ENCODE assay signal across 12 mouse cellular contexts in genomic region chr12:79806990-79807389, GRCm38 (mm10).
DNase-seq lines count a peak whose midpoint lies in the region; ATAC-seq lines count a peak whose summit lies in the region.
"Had no signal": no experiment of that assay in that cellular context is flagged by ENCODE, and none has a peak within 500 bp of the region (broad histone marks: within the 10 kb centered on the region; RNA-seq: fewer than 3 reads in every experiment).

No protein-coding gene starts in this region.

- H3K27me3 ChIP-seq in heart, embryonic 13.5 days (replicated peaks) = no peaks in the 10 kb centered on the region
- no peaks in the 10 kb centered on the region for H3K27me3 ChIP-seq in embryonic facial prominence, embryonic 11.5 days (ENCODE audit: control insufficient read depth, insufficient read depth, low read length)
- H3K27me3 ChIP-seq in hindbrain, embryonic 13.5 days = 0 out of 2 replicates have a peak, but pooled peaks cover 8% of the 10 kb centered on the region
- H3K27me3 ChIP-seq in midbrain, embryonic 15.5 days (replicated peaks) = no peaks in the 10 kb centered on the region

- no peak for DNase-seq in heart, adult 8-10 months (ENCODE audit: low spot score)
- DNase-seq in embryonic facial prominence, embryonic 11.5 days (ENCODE audit: low spot score) = no peak
- no peak for DNase-seq in left cerebral cortex, adult 11 months (ENCODE audit: low spot score)
- no peak for DNase-seq in embryo, embryonic 9.5 days (ENCODE audit: extremely low spot score)
- DNase-seq in B cell, adult 2 months = no peak
- DNase-seq: cerebellum, postnatal 36 days; kidney, postnatal 10 days; lung, adult 18-20 months; thymus, postnatal 4 days had no signal

- H3K4me1 ChIP-seq in heart, embryonic 13.5 days = peaks cover 20% of the 10 kb centered on the region
- H3K4me1 ChIP-seq in embryonic facial prominence, embryonic 11.5 days (ENCODE audit: control insufficient read depth, insufficient read depth, low read length) = peaks cover 9% of the 10 kb centered on the region
- H3K4me1 ChIP-seq in hindbrain, embryonic 13.5 days (replicated peaks) = peaks cover 35% of the 10 kb centered on the region
- peaks cover 24% of the 10 kb centered on the region for H3K4me1 ChIP-seq in midbrain, embryonic 15.5 days

- no peaks in the 10 kb centered on the region for H3K9me3 ChIP-seq in heart, embryonic 13.5 days
- no peaks in the 10 kb centered on the region for H3K9me3 ChIP-seq in embryonic facial prominence, embryonic 11.5 days (replicated peaks; ENCODE audit: control insufficient read depth, low read length)
- H3K9me3 ChIP-seq in hindbrain, embryonic 13.5 days = no peaks in the 10 kb centered on the region
- H3K9me3 ChIP-seq in midbrain, embryonic 15.5 days = no peaks in the 10 kb centered on the region

- peak overlapping the region; percentile 45; the same call in 1 of the 2 replicates for H3K27ac ChIP-seq in heart, embryonic 13.5 days (replicated peaks)
- H3K27ac ChIP-seq in embryonic facial prominence, embryonic 11.5 days (replicated peaks; ENCODE audit: low read depth, low read length) = no peak overlapping the region
- peak overlapping the region; percentile 48; the same call in 1 of the 2 replicates for H3K27ac ChIP-seq in hindbrain, embryonic 13.5 days
- H3K27ac ChIP-seq in midbrain, embryonic 15.5 days = peak overlapping the region; percentile 65

- H3K36me3 ChIP-seq in heart, embryonic 13.5 days = no peaks in the 10 kb centered on the region
- H3K36me3 ChIP-seq in embryonic facial prominence, embryonic 11.5 days (replicated peaks; ENCODE audit: control insufficient read depth, insufficient read depth, low read depth, low read length) = no peaks in the 10 kb centered on the region
- no peaks in the 10 kb centered on the region for H3K36me3 ChIP-seq in hindbrain, embryonic 13.5 days
- no peaks in the 10 kb centered on the region for H3K36me3 ChIP-seq in midbrain, embryonic 15.5 days (replicated peaks)

- peak overlapping the region; percentile 54 for H3K4me2 ChIP-seq in heart, embryonic 13.5 days
- no peak overlapping the region for H3K4me2 ChIP-seq in embryonic facial prominence, embryonic 11.5 days (ENCODE audit: low read depth, low read length)
- no peak overlapping the region for H3K4me2 ChIP-seq in hindbrain, embryonic 13.5 days
- no peak overlapping the region for H3K4me2 ChIP-seq in midbrain, embryonic 15.5 days

- no peak for ATAC-seq in heart, embryonic 13.5 days (ENCODE audit: extremely low read depth, insufficient number of reproducible peaks, low FRiP score, low TSS enrichment)
- ATAC-seq in embryonic facial prominence, embryonic 11.5 days (replicated peaks; ENCODE audit: insufficient number of reproducible peaks, low FRiP score, low TSS enrichment, low read depth) = no peak
- ATAC-seq in hindbrain, embryonic 13.5 days (ENCODE audit: low FRiP score) = 0 out of 2 replicates have a peak, but pooled peaks have one; percentile 24
- peak; percentile 51 for ATAC-seq in midbrain, embryonic 15.5 days (replicated peaks)

- 70% methylated on average over 4 of the region's 4 CpGs for WGBS in heart, embryonic 13.5 days
- WGBS in embryonic facial prominence, embryonic 11.5 days = 56% methylated on average over 4 of the region's 4 CpGs
- 40% methylated on average over 4 of the region's 4 CpGs for WGBS in hindbrain, embryonic 13.5 days
- WGBS in midbrain, embryonic 15.5 days = 24% methylated on average over 4 of the region's 4 CpGs

- peak overlapping the region; percentile 73; the same call in 1 of the 2 replicates for H3K9ac ChIP-seq in heart, embryonic 13.5 days
- H3K9ac ChIP-seq in embryonic facial prominence, embryonic 11.5 days (replicated peaks; ENCODE audit: low read length) = 0 out of 2 replicates have a peak overlapping the region, but pooled peaks have one; percentile 14
- no peak overlapping the region for H3K9ac ChIP-seq in hindbrain, embryonic 13.5 days
- H3K9ac ChIP-seq in midbrain, embryonic 15.5 days = peak overlapping the region; percentile 17; the same call in 1 of the 2 replicates

- no peak overlapping the region for H3K4me3 ChIP-seq in heart, embryonic 13.5 days
- H3K4me3 ChIP-seq in embryonic facial prominence, embryonic 11.5 days (ENCODE audit: low read depth, low read length) = no peak overlapping the region
- no peak overlapping the region for H3K4me3 ChIP-seq in hindbrain, embryonic 13.5 days
- no peak overlapping the region for H3K4me3 ChIP-seq in midbrain, embryonic 15.5 days

Comparison
In these comparisons a context has a peak if more than half of its experiments do, and no peak if none do; other contexts are left out.
1. ATAC-seq: peak in hindbrain, embryonic 13.5 days (single experiment) and midbrain, embryonic 15.5 days (single experiment); none in heart, embryonic 13.5 days (single experiment) and embryonic facial prominence, embryonic 11.5 days (single experiment).